Mouse (Mus musculus) embryonic facial prominence, embryonic 11.5 days (tissue): Measurements from ENCODE around the gene Olfr985. TPM values are rescaled to one million over a fixed set of nuclear protein-coding genes. Genes with fewer than 3 reads are reported as not detected.

Source experiments
- ATAC-seq: fragments of 200-750 bp; cut with Nextera tagmentation; replicated peaks from 2 replicates; pipeline ENCODE4 v1.8.0; 2017; ENCODE audit warnings: low read depth; ENCODE audit not compliant: insufficient number of reproducible peaks, low FRiP score, low TSS enrichment
- DNase-seq: peaks from one replicate; pipeline ENCODE4 v3.0.0-alpha.2; 2015; ENCODE audit warnings: low spot score
- H3K27ac ChIP-seq: fragments of 300-500 bp; sonication (generic); replicated peaks from 2 replicates; pipeline ENCODE4 v1.5.1; 2014; ENCODE audit warnings: mild to moderate bottlenecking, low read depth, low read length, control low read depth
- H3K27me3 ChIP-seq: fragments of 300-500 bp; sonication (generic); 2 replicates; pipeline ENCODE4 v1.6.1; 2014; ENCODE audit warnings: mild to moderate bottlenecking, low read length, moderate library complexity, mixed read lengths; ENCODE audit not compliant: control insufficient read depth, insufficient read depth
- H3K36me3 ChIP-seq: fragments of 300-500 bp; sonication (generic); replicated peaks from 2 replicates; pipeline ENCODE4 v1.6.1; 2014; ENCODE audit warnings: low read depth, mild to moderate bottlenecking, low read length, moderate library complexity, mixed read lengths; ENCODE audit not compliant: control insufficient read depth, insufficient read depth
- H3K4me1 ChIP-seq: fragments of 300-500 bp; sonication (generic); 2 replicates; pipeline ENCODE4 v1.6.1; 2014; ENCODE audit warnings: low read length, mixed read lengths; ENCODE audit not compliant: control insufficient read depth, insufficient read depth
- H3K4me2 ChIP-seq: fragments of 300-500 bp; sonication (generic); 2 replicates; pipeline ENCODE4 v1.6.1; 2014; ENCODE audit warnings: low read depth, mild to moderate bottlenecking, control low read depth, low read length, moderate library complexity
- H3K4me3 ChIP-seq: fragments of 300-500 bp; sonication (generic); 2 replicates; pipeline ENCODE4 v1.5.1; 2014; ENCODE audit warnings: low read depth, low read length, control low read depth
- H3K9ac ChIP-seq: fragments of 300-500 bp; sonication (generic); replicated peaks from 2 replicates; pipeline ENCODE4 v1.6.1; 2014; ENCODE audit warnings: mild to moderate bottlenecking, control low read depth, low read length
- H3K9me3 ChIP-seq: fragments of 300-500 bp; sonication (generic); replicated peaks from 2 replicates; pipeline ENCODE4 v1.6.1; 2016; ENCODE audit warnings: mild to moderate bottlenecking, low read length, inconsistent platforms, mixed read lengths; ENCODE audit not compliant: control insufficient read depth
- WGBS: fragments of 180-500 bp; shearing (Covaris S2); extraction: QIAGEN DNeasy Blood & Tissue Kit; methylation state at CpG from one replicate; pipeline ENCODE4 v1.1.7; 2014; 5-methylcytosine and 5-hydroxymethylcytosine counted together
- polyA plus RNA-seq: library from polyadenylated mRNA; unstranded; fragments of >200 nt; fragmentation: Nextera tagmentation; extraction: Ambion mirVana; gene quantifications from 2 replicates; pipeline ENCODE4 v1.2.1, GENCODE M21; 2014

The Olfr985 gene
- not detected in 2 replicates for polyA plus RNA-seq

- H3K9me3 ChIP-seq = no peaks in the 10 kb centered on the region
Observed at GRCm38 (mm10) chr9:40130084-40130483, at the start of gene Olfr985. TSS of gene Olfr985 (minus strand) at chr9:40130184.

DNA sequence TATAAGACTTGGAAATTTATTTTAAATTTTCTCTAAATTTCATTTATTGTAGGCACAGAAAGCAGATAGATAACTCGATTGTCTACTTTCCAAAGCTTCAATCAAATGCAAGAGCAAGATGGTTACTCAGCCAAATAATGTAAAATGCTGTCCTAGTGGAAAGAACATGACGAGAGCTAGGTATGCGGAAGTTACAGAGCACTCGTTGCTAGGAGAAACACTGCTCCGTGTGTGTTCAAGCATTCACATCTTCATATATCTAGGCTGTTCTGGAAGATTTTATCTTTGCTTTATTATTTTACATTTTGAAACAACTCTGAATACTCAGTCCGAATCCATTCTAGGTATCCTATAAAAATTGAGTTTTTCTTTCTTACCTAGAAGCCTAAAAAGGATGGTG lies 47.0 kb upstream of the Olfr985 start:
- ATAC-seq = no peak
- Histone ChIP-seq H3K4me1 (no peaks in the 10 kb centered on the region), H3K27me3 (no peaks in the 10 kb centered on the region), H3K27ac (no peak overlapping the region), H3K4me2 (no peak overlapping the region), H3K4me3 (no peak overlapping the region), H3K9me3 (no peaks in the 10 kb centered on the region), H3K36me3 (no peaks in the 10 kb centered on the region), H3K9ac (no peak overlapping the region)
- no peak for DNase-seq
- 82% methylated on average over 6 of the region's 6 CpGs for WGBS

More at GRCm38 (mm10) chr9:40130084-40130483, at the start of gene Olfr985:
- Histone ChIP-seq H3K27me3 (no peaks in the 10 kb centered on the region), H3K4me1 (no peaks in the 10 kb centered on the region), H3K9ac (no peak within 1 kb of the TSS), H3K4me3 (no peak within 1 kb of the TSS), H3K4me2 (no peak within 1 kb of the TSS), H3K36me3 (no peaks in the 10 kb centered on the region), H3K27ac (no peak within 1 kb of the TSS)
- no peak for ATAC-seq
- WGBS = 82% methylated on average over 1 of the region's 1 CpGs
- no peak for DNase-seq

DNA sequence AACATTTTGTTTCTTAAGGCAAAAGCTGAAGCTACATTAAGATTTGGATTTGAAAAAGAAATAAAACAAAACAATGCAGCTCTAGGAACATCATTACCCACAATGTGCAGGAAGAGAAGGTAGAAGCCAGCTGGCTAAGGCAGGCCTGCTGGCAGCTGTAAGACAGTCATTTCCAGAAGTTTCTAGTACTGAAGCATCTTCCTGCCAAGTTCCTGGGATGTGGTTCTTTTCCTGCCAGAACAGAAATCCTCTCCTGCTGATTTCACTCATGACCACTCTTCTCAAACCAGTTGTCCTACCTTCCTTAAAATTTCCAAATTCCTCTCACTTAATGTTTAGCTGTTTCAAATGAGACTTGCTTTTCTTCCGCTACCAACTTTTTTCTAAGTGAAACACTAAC lies 36.5 kb upstream of the Olfr985 start:
- Histone ChIP-seq H3K4me2 (no peak overlapping the region), H3K27me3 (no peaks in the 10 kb centered on the region), H3K27ac (no peak overlapping the region), H3K9me3 (no peaks in the 10 kb centered on the region), H3K36me3 (no peaks in the 10 kb centered on the region), H3K4me1 (no peaks in the 10 kb centered on the region), H3K4me3 (no peak overlapping the region), H3K9ac (no peak overlapping the region)
- DNase-seq (no peak), ATAC-seq (no peak)
- WGBS = 91% methylated on average over 1 of the region's 1 CpGs

DNA sequence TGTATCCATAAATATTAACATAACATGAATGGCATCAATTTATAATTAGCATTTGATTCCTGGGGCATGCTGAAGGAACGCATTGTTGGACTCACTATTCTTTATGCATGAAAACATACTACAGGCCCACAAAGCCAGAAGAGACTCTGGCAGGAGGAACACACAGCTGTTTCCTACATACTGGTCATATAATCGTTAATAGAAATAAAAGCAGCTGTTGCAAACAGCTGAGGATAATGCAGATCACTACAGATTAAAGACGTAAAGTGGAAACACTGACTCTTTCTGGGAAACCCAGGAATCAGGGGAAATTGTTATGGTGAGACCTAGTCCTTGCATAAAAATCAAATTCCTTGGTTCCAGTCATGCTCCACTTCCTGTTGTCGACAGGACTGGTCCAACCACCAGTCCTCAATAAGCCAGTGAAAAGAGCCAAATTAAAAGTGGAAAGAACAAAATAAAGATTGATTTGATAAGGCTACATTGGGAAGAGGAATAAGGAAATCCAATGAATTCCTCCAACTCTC lies 25.2 kb upstream of the Olfr985 start:
- Histone ChIP-seq H3K4me2 (no peak overlapping the region), H3K4me3 (no peak overlapping the region), H3K27ac (no peak overlapping the region), H3K27me3 (no peaks in the 10 kb centered on the region), H3K4me1 (no peaks in the 10 kb centered on the region), H3K36me3 (no peaks in the 10 kb centered on the region), H3K9ac (no peak overlapping the region), H3K9me3 (no peaks in the 10 kb centered on the region)
- ATAC-seq = no peak
- DNase-seq = peak; percentile 4
- WGBS = 69% methylated on average over 4 of the region's 4 CpGs

GRCm38 (mm10) chr9:40141544-40141943 lies 11.6 kb upstream of the Olfr985 start:
- Histone ChIP-seq H3K4me1 (no peaks in the 10 kb centered on the region), H3K4me3 (no peak overlapping the region), H3K9me3 (no peaks in the 10 kb centered on the region), H3K36me3 (no peaks in the 10 kb centered on the region), H3K9ac (no peak overlapping the region), H3K4me2 (no peak overlapping the region), H3K27me3 (no peaks in the 10 kb centered on the region), H3K27ac (no peak overlapping the region)
- ATAC-seq = no peak
- no peak for DNase-seq
- 63% methylated on average over 1 of the region's 1 CpGs for WGBS

DNA sequence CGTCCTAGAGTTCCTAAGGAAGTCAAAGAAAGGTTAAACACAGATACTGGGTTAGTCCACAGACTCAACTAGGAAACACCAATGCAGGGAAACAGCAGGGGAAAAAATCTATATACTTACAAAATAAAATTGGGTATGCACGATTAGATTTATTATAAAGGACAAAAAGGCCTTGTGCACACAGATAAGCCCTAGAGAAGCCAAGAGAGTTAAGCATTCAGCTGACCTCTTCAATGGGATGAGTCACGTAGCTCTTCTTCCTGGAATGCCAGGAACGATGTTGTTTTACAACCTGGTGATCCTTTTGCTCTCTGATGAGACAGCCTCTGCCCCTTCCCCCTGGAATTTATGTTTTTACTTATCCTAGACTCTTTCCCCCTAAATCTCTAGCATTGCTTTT lies 9.5 kb upstream of the Olfr985 start:
- Histone ChIP-seq H3K9ac (no peak overlapping the region), H3K9me3 (no peaks in the 10 kb centered on the region), H3K4me1 (no peaks in the 10 kb centered on the region), H3K4me2 (no peak overlapping the region), H3K36me3 (no peaks in the 10 kb centered on the region), H3K27me3 (no peaks in the 10 kb centered on the region), H3K4me3 (no peak overlapping the region), H3K27ac (no peak overlapping the region)
- WGBS = 71% methylated on average over 4 of the region's 4 CpGs
- ATAC-seq (no peak), DNase-seq (no peak)

DNA sequence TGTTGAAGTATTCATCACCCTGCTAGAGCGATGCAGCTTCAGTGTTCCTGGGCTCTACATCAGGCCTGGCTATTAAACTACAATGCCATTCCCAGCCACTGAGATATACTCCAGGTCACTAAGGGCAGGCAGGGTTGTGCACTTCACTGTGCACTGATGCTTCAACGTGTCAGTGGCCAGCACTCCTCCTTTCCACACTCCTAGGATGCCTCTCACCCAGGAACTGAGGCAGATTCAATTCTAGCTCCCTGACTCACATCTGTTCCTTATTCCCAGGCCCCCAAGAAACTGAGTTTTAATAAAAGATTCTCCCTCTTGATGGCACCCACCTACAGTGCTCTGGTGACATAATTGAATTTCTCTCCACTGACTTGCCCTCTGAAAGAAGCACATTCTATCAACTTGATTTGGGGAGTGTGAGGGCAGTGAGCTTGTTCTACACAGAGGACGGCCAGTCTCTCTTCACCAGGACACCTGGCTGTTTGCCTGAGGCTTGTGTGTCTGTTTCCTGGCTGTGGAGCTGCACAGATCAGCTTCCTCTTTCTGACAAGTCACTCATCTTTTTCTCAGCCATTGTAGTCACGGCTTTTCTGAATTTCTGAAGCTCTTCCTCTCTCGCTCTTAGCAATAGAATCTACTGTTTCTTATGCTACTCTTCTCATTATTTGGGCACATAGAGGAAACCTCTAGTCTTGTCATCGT lies 7.2 kb upstream of the Olfr985 start:
- no peak overlapping the region for H3K4me3 ChIP-seq
- no peaks in the 10 kb centered on the region for H3K36me3 ChIP-seq
- 0 out of 2 replicates have a peak, but pooled peaks have one; percentile 59 for ATAC-seq
- 77% methylated on average over 6 of the region's 6 CpGs for WGBS
- H3K4me2 ChIP-seq = no peak overlapping the region
- H3K27me3 ChIP-seq = no peaks in the 10 kb centered on the region
- H3K27ac ChIP-seq = no peak overlapping the region
- DNase-seq = no peak
- H3K4me1 ChIP-seq = no peaks in the 10 kb centered on the region
- no peaks in the 10 kb centered on the region for H3K9me3 ChIP-seq
- no peak overlapping the region for H3K9ac ChIP-seq

DNA sequence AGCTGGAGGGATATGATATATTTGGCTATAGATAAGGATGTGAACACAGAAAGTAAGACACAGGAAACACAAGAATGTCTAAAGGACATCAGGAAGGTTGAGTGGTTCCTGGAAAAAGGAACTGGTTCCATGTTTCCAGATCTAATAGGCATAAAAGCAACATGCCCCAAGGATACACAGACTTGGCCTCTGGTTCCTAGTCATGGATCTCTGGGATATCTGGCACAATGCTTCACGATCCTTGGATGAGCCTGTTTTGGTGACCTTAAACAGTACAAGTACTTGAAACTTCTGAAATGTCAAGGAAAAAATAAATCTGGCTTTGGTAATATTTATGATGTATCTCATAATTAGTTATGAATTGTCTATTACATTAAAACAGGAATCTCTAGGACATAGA lies 572 bp upstream of the Olfr985 start:
- ATAC-seq (no peak), DNase-seq (no peak)
- Histone ChIP-seq H3K27me3 (no peaks in the 10 kb centered on the region), H3K4me3 (no peak overlapping the region), H3K27ac (no peak overlapping the region), H3K4me2 (no peak overlapping the region), H3K9me3 (no peaks in the 10 kb centered on the region), H3K36me3 (no peaks in the 10 kb centered on the region), H3K9ac (no peak overlapping the region), H3K4me1 (no peaks in the 10 kb centered on the region)
- 89% methylated on average over 1 of the region's 1 CpGs for WGBS
